Comparison of ENCODE assay signal across 17 mouse cellular contexts in genomic region chr4:42681473-42682182, GRCm38 (mm10). TPM values are rescaled to one million over a fixed set of nuclear protein-coding genes. Genes with fewer than 3 reads are reported as not detected.
DNase-seq lines count a peak whose midpoint lies in the region; ATAC-seq lines count a peak whose summit lies in the region.
"Not testable (repeated sequence)": the region's sequence is repeated elsewhere in the genome, so short reads cannot be mapped to it uniquely, and the experiment has no call there.
"Had no signal": no experiment of that assay in that cellular context is flagged by ENCODE, and none has a peak within 500 bp of the region (broad histone marks: within the 10 kb centered on the region; RNA-seq: fewer than 3 reads in every experiment).

No protein-coding gene starts in this region.

- not testable (repeated sequence) for DNase-seq in embryonic facial prominence, embryonic 11.5 days (ENCODE audit: low spot score); forebrain, embryonic 14.5 days (ENCODE audit: low spot score); neural tube, embryonic 11.5 days (ENCODE audit: low spot score)

- H3K27ac ChIP-seq in embryonic facial prominence, embryonic 11.5 days (replicated peaks; ENCODE audit: low read depth, low read length); forebrain, embryonic 14.5 days (ENCODE audit: low read depth, low read length); heart, embryonic 15.5 days; hindbrain, embryonic 15.5 days (replicated peaks); kidney, embryonic 16.5 days (ENCODE audit: low read length); midbrain, embryonic 12.5 days (replicated peaks); neural tube, embryonic 11.5 days (ENCODE audit: low read depth, low read length); stomach, embryonic 16.5 days (ENCODE audit: low read length): not testable (repeated sequence)

- not testable (repeated sequence) for H3K27me3 ChIP-seq in embryonic facial prominence, embryonic 11.5 days (ENCODE audit: control insufficient read depth, insufficient read depth, low read length); forebrain, embryonic 14.5 days (replicated peaks; ENCODE audit: control insufficient read depth, insufficient read depth, low read length); heart, embryonic 15.5 days; hindbrain, embryonic 15.5 days; kidney, embryonic 16.5 days (ENCODE audit: insufficient read depth, low read length); midbrain, embryonic 12.5 days; neural tube, embryonic 11.5 days (ENCODE audit: control insufficient read depth, insufficient read depth, low read length); stomach, embryonic 16.5 days (ENCODE audit: control insufficient read depth, insufficient read depth, low read length)

- H3K9ac ChIP-seq in embryonic facial prominence, embryonic 11.5 days (replicated peaks; ENCODE audit: low read length); forebrain, embryonic 14.5 days (ENCODE audit: low read length); heart, embryonic 15.5 days; hindbrain, embryonic 15.5 days; kidney, embryonic 16.5 days (replicated peaks; ENCODE audit: low read length); midbrain, embryonic 12.5 days (replicated peaks); neural tube, embryonic 11.5 days (ENCODE audit: low read length); stomach, embryonic 16.5 days (ENCODE audit: low read length): not testable (repeated sequence)

- not testable (repeated sequence) for H3K9me3 ChIP-seq in embryonic facial prominence, embryonic 11.5 days (replicated peaks; ENCODE audit: control insufficient read depth, low read length); forebrain, embryonic 14.5 days (replicated peaks; ENCODE audit: control insufficient read depth, low read length); heart, embryonic 15.5 days (replicated peaks); hindbrain, embryonic 15.5 days; kidney, embryonic 16.5 days (ENCODE audit: low read length); midbrain, embryonic 12.5 days; neural tube, embryonic 11.5 days (ENCODE audit: control insufficient read depth, low read length); stomach, embryonic 16.5 days (replicated peaks; ENCODE audit: control insufficient read depth, low read length)

- not testable (repeated sequence) for H3K36me3 ChIP-seq in embryonic facial prominence, embryonic 11.5 days (replicated peaks; ENCODE audit: control insufficient read depth, insufficient read depth, low read depth, low read length); forebrain, embryonic 14.5 days (ENCODE audit: control insufficient read depth, insufficient read depth, low read length); heart, embryonic 15.5 days; hindbrain, embryonic 15.5 days; kidney, embryonic 16.5 days (ENCODE audit: insufficient read depth, low read length); midbrain, embryonic 12.5 days; neural tube, embryonic 11.5 days (ENCODE audit: control insufficient read depth, insufficient read depth, low read length); stomach, embryonic 16.5 days (ENCODE audit: control insufficient read depth, insufficient read depth, low read length)

- ATAC-seq in embryonic facial prominence, embryonic 11.5 days (replicated peaks; ENCODE audit: insufficient number of reproducible peaks, low FRiP score, low TSS enrichment, low read depth): 0 out of 2 replicates have a peak, but pooled peaks have one; percentile 29
- peak; percentile 53 for ATAC-seq in forebrain, embryonic 14.5 days
- peak; percentile 53; the same call in 1 of the 2 replicates for ATAC-seq in heart, embryonic 15.5 days (replicated peaks; ENCODE audit: insufficient number of reproducible peaks, insufficient read depth, low FRiP score, low read depth)
- peak; percentile 45; the same call in 1 of the 2 replicates for ATAC-seq in hindbrain, embryonic 15.5 days (ENCODE audit: low FRiP score, low read depth)
- ATAC-seq in kidney, embryonic 16.5 days (ENCODE audit: low FRiP score, low TSS enrichment): peak; percentile 35; the same call in 1 of the 2 replicates
- ATAC-seq in midbrain, embryonic 12.5 days (ENCODE audit: low FRiP score, low read depth): peak; percentile 69
- peak; percentile 60 for ATAC-seq in neural tube, embryonic 11.5 days (ENCODE audit: insufficient read depth, low FRiP score, low TSS enrichment)
- peak; percentile 44; the same call in 1 of the 2 replicates for ATAC-seq in stomach, embryonic 16.5 days (ENCODE audit: insufficient read depth, low FRiP score)

- not testable (repeated sequence) for H3K4me2 ChIP-seq in embryonic facial prominence, embryonic 11.5 days (ENCODE audit: low read depth, low read length); forebrain, embryonic 14.5 days (ENCODE audit: low read length); heart, embryonic 15.5 days; hindbrain, embryonic 15.5 days; kidney, embryonic 16.5 days (replicated peaks; ENCODE audit: low read depth, low read length); midbrain, embryonic 12.5 days (replicated peaks); neural tube, embryonic 11.5 days (ENCODE audit: low read depth); stomach, embryonic 16.5 days (ENCODE audit: low read depth, low read length)

- not testable (repeated sequence) for H3K4me3 ChIP-seq in embryonic facial prominence, embryonic 11.5 days (ENCODE audit: low read depth, low read length); forebrain, embryonic 14.5 days (ENCODE audit: low read depth, low read length); heart, embryonic 15.5 days; hindbrain, embryonic 15.5 days; kidney, embryonic 16.5 days (ENCODE audit: low read length); midbrain, embryonic 12.5 days; neural tube, embryonic 11.5 days (ENCODE audit: low read depth, low read length); stomach, embryonic 16.5 days (replicated peaks; ENCODE audit: low read length)

- H3K4me1 ChIP-seq in embryonic facial prominence, embryonic 11.5 days (ENCODE audit: control insufficient read depth, insufficient read depth, low read length); forebrain, embryonic 14.5 days (ENCODE audit: control insufficient read depth, insufficient read depth, low read length); heart, embryonic 15.5 days (replicated peaks); hindbrain, embryonic 15.5 days (replicated peaks); kidney, embryonic 16.5 days (ENCODE audit: insufficient read depth, low read length); midbrain, embryonic 12.5 days; neural tube, embryonic 11.5 days (ENCODE audit: control insufficient read depth, insufficient read depth, low read length); stomach, embryonic 16.5 days (ENCODE audit: control insufficient read depth, insufficient read depth, low read length): not testable (repeated sequence)

- no CpG with 5 or more reads among the region's 66 CpGs for WGBS in embryonic facial prominence, embryonic 11.5 days
- no CpG with 5 or more reads among the region's 66 CpGs for whole genome bisulfite sequencing in forebrain, embryonic 14.5 days
- no CpG with 5 or more reads among the region's 66 CpGs for WGBS in heart, embryonic 15.5 days
- WGBS in hindbrain, embryonic 15.5 days: no CpG with 5 or more reads among the region's 66 CpGs
- WGBS in kidney, embryonic 16.5 days: no CpG with 5 or more reads among the region's 66 CpGs
- WGBS in midbrain, embryonic 12.5 days: no CpG with 5 or more reads among the region's 66 CpGs
- no CpG with 5 or more reads among the region's 66 CpGs for WGBS in neural tube, embryonic 11.5 days
- WGBS in stomach, embryonic 16.5 days: no CpG with 5 or more reads among the region's 66 CpGs

RNA-seq across cellular contexts. Expression of gene Il11ra2, which starts 19.9 kb away (rescaled TPM):
- not detected in 2 replicates for polyA plus RNA-seq in embryonic facial prominence, embryonic 11.5 days (2014; fragmentation: Nextera tagmentation; extraction: Ambion mirVana)
- not detected in 2 replicates for polyA plus RNA-seq in forebrain, embryonic 14.5 days (2014; fragmentation: Nextera tagmentation; extraction: Ambion mirVana)
- polyA plus RNA-seq in heart, embryonic 15.5 days (2015; fragmentation: Nextera tagmentation; extraction: Ambion mirVana): 0.11 TPM in 1 of 2 replicates, not detected in the other
- polyA plus RNA-seq in hindbrain, embryonic 15.5 days (2015; fragmentation: Nextera tagmentation; extraction: Ambion mirVana): not detected in 2 replicates
- polyA plus RNA-seq in kidney, embryonic 16.5 days (2015; fragmentation: Nextera tagmentation; extraction: Ambion mirVana): not detected in 2 replicates
- polyA plus RNA-seq in midbrain, embryonic 12.5 days (2016; fragmentation: Nextera tagmentation; extraction: Ambion mirVana): not detected in 2 replicates
- not detected in 2 replicates for polyA plus RNA-seq in neural tube, embryonic 11.5 days (2014; fragmentation: Nextera tagmentation; extraction: Ambion mirVana)
- not detected in 2 replicates for polyA plus RNA-seq in stomach, embryonic 16.5 days (2015; fragmentation: Nextera tagmentation; extraction: Ambion mirVana)
- polyA plus RNA-seq: embryonic facial prominence, embryonic 10.5 days; G1E; heart, embryonic 11.5 days; intestine, embryonic 14.5 days; large intestine, adult 2 months; liver, embryonic 12.5 days; liver, postnatal 0 days; small intestine, adult 2 months; stomach, embryonic 14.5 days had no signal

RNA-seq across cellular contexts. Expression of gene Ccl27b, which starts 26.6 kb away (rescaled TPM):
- not detected in 2 replicates for polyA plus RNA-seq in embryonic facial prominence, embryonic 11.5 days (2014; fragmentation: Nextera tagmentation; extraction: Ambion mirVana)
- polyA plus RNA-seq in forebrain, embryonic 14.5 days (2014; fragmentation: Nextera tagmentation; extraction: Ambion mirVana): not detected in 2 replicates
- not detected in 2 replicates for polyA plus RNA-seq in heart, embryonic 15.5 days (2015; fragmentation: Nextera tagmentation; extraction: Ambion mirVana)
- polyA plus RNA-seq in hindbrain, embryonic 15.5 days (2015; fragmentation: Nextera tagmentation; extraction: Ambion mirVana): not detected in 2 replicates
- polyA plus RNA-seq in kidney, embryonic 16.5 days (2015; fragmentation: Nextera tagmentation; extraction: Ambion mirVana): not detected in 2 replicates
- not detected in 2 replicates for polyA plus RNA-seq in midbrain, embryonic 12.5 days (2016; fragmentation: Nextera tagmentation; extraction: Ambion mirVana)
- not detected in 2 replicates for polyA plus RNA-seq in neural tube, embryonic 11.5 days (2014; fragmentation: Nextera tagmentation; extraction: Ambion mirVana)
- not detected in 2 replicates for polyA plus RNA-seq in stomach, embryonic 16.5 days (2015; fragmentation: Nextera tagmentation; extraction: Ambion mirVana)
- polyA plus RNA-seq: embryonic facial prominence, embryonic 10.5 days; G1E; heart, embryonic 11.5 days; intestine, embryonic 14.5 days; large intestine, adult 2 months; liver, embryonic 12.5 days; liver, postnatal 0 days; small intestine, adult 2 months; stomach, embryonic 14.5 days had no signal

RNA-seq across cellular contexts. Expression of gene Gm2564, which starts 52.1 kb away (rescaled TPM):
- polyA plus RNA-seq in embryonic facial prominence, embryonic 11.5 days (2014; fragmentation: Nextera tagmentation; extraction: Ambion mirVana): not detected in 2 replicates
- polyA plus RNA-seq in forebrain, embryonic 14.5 days (2014; fragmentation: Nextera tagmentation; extraction: Ambion mirVana): not detected in 2 replicates
- not detected in 2 replicates for polyA plus RNA-seq in heart, embryonic 15.5 days (2015; fragmentation: Nextera tagmentation; extraction: Ambion mirVana)
- polyA plus RNA-seq in hindbrain, embryonic 15.5 days (2015; fragmentation: Nextera tagmentation; extraction: Ambion mirVana): not detected in 2 replicates
- polyA plus RNA-seq in kidney, embryonic 16.5 days (2015; fragmentation: Nextera tagmentation; extraction: Ambion mirVana): 0.26 and 0.30 TPM in 2 replicates
- not detected in 2 replicates for polyA plus RNA-seq in midbrain, embryonic 12.5 days (2016; fragmentation: Nextera tagmentation; extraction: Ambion mirVana)
- polyA plus RNA-seq in neural tube, embryonic 11.5 days (2014; fragmentation: Nextera tagmentation; extraction: Ambion mirVana): not detected in 2 replicates
- polyA plus RNA-seq in stomach, embryonic 16.5 days (2015; fragmentation: Nextera tagmentation; extraction: Ambion mirVana): 0.44 and 0.46 TPM in 2 replicates
- polyA plus RNA-seq: embryonic facial prominence, embryonic 10.5 days; G1E; liver, embryonic 12.5 days; liver, postnatal 0 days; stomach, embryonic 14.5 days had no signal

RNA-seq across cellular contexts. Expression of gene 4930578G10Rik, which starts 53.7 kb away (rescaled TPM):
- polyA plus RNA-seq in embryonic facial prominence, embryonic 11.5 days (2014; fragmentation: Nextera tagmentation; extraction: Ambion mirVana): not detected in 2 replicates
- polyA plus RNA-seq in forebrain, embryonic 14.5 days (2014; fragmentation: Nextera tagmentation; extraction: Ambion mirVana): 0.51 and 0.52 TPM in 2 replicates
- 0.25 TPM in 1 of 2 replicates, not detected in the other for polyA plus RNA-seq in heart, embryonic 15.5 days (2015; fragmentation: Nextera tagmentation; extraction: Ambion mirVana)
- polyA plus RNA-seq in hindbrain, embryonic 15.5 days (2015; fragmentation: Nextera tagmentation; extraction: Ambion mirVana): 0.59 and 1.2 TPM in 2 replicates
- polyA plus RNA-seq in kidney, embryonic 16.5 days (2015; fragmentation: Nextera tagmentation; extraction: Ambion mirVana): 0.45 TPM in 1 of 2 replicates, not detected in the other
- polyA plus RNA-seq in midbrain, embryonic 12.5 days (2016; fragmentation: Nextera tagmentation; extraction: Ambion mirVana): 1.8 and 2.4 TPM in 2 replicates
- 1.2 TPM in 1 of 2 replicates, not detected in the other for polyA plus RNA-seq in neural tube, embryonic 11.5 days (2014; fragmentation: Nextera tagmentation; extraction: Ambion mirVana)
- 0.23 TPM in 1 of 2 replicates, not detected in the other for polyA plus RNA-seq in stomach, embryonic 16.5 days (2015; fragmentation: Nextera tagmentation; extraction: Ambion mirVana)
- polyA plus RNA-seq: G1E; heart, embryonic 11.5 days; large intestine, adult 2 months; liver, embryonic 12.5 days; liver, postnatal 0 days; small intestine, adult 2 months had no signal
